Mouse (Mus musculus) MEL (cell line): Measurements from ENCODE around the gene Abcc4.

Experiments used
- CTCF ChIP-seq, 3 experiments: IDR thresholded peaks in 2 of 3; conservative IDR thresholded peaks in 1 of 3; 2 replicates each; pipeline ENCODE4 v1.5.1; 2011 to 2012; ENCODE audit warnings: low read length in 3 of 3, low read depth in 2 of 3, mild to moderate bottlenecking in 2 of 3, improper control_type of control experiment in 1 of 3, inconsistent platforms in 1 of 3, mixed read lengths in 1 of 3, moderate library complexity in 1 of 3; ENCODE audit not compliant: control insufficient read depth in 1 of 3, insufficient read depth in 1 of 3, poor library complexity in 1 of 3, severe bottlenecking in 1 of 3
- EP300 ChIP-seq, 2 experiments: IDR thresholded peaks; 2 replicates each; pipeline ENCODE4 v1.6.1; 2011; ENCODE audit warnings: improper control_type of control experiment in 2 of 2, low read length in 2 of 2, low read depth in 1 of 2, mild to moderate bottlenecking in 1 of 2
- KAT2A ChIP-seq: conservative IDR thresholded peaks from 2 replicates; pipeline ENCODE4 v1.6.1; 2012; ENCODE audit warnings: low read depth, low read length, improper control_type of control experiment, inconsistent platforms
- MEF2A ChIP-seq: IDR thresholded peaks from 2 replicates; pipeline ENCODE4 v1.6.1; 2014; ENCODE audit warnings: low read depth, mild to moderate bottlenecking, inconsistent platforms, low read length, improper control_type of control experiment; ENCODE audit not compliant: poor library complexity, insufficient replicate concordance, severe bottlenecking; ENCODE audit errors: extremely low read depth

DNA sequence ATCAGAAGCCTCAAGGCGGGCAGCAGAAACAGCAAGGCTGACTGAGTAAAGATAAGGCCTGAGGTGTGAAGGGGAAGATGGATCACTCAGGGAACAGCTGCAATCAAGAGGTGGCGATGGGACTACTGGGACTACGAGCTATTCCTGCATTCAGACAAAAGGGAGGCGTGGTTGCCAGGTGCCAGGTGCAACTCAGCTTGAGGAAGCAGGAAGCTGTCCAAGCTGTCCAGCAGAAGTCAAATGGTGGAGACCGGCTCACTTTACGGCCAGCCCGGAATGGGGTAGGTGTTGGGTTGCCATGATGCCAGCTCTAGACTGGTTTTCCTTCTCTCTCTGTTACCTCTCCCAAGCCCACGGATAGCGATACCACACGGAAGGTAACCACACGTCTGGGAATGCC lies 10.2 kb downstream of the Abcc4 start:
- TF ChIP-seq MEF2A (no peak), EP300 (IDR thresholded peaks at IDR 0.05; ENCODE audit: low read depth in 1 of 2, low read length in 2 of 2) (no peak), KAT2A (no peak), CTCF (IDR thresholded peaks at IDR 0.05 in 2 of 3, conservative IDR thresholded peaks at IDR 0.05 in 1 of 3; ENCODE audit: control insufficient read depth in 1 of 3, insufficient read depth in 1 of 3, low read depth in 2 of 3, low read length in 3 of 3, poor library complexity in 1 of 3, severe bottlenecking in 1 of 3) (no peak)
